Mouse (Mus musculus): ENCODE data around the gene Macf1. TPM values are rescaled to one million over a fixed set of nuclear protein-coding genes. Genes with fewer than 3 reads are reported as not detected.

The Macf1 gene
- polyA plus RNA-seq, 1 experiment from 2014 or later, result 80.2 TPM

- 0 out of 2 replicates have a peak, but pooled peaks cover 4% of the 10 kb centered on the region for H3K4me1 ChIP-seq
- H3K9ac ChIP-seq, result no peak overlapping the region
- no peak for ATAC-seq (ENCODE audit: low FRiP score)
- H3K4me3 ChIP-seq, result no peak overlapping the region
- H3K27me3 ChIP-seq, result no peaks in the 10 kb centered on the region
- no peak overlapping the region for H3K27ac ChIP-seq
- WGBS, result 83% methylated on average over 7 of the region's 7 CpGs
- H3K36me3 ChIP-seq, result 0 out of 2 replicates have a peak, but pooled peaks cover 5% of the 10 kb centered on the region
- no peak overlapping the region for H3K4me2 ChIP-seq (replicated peaks)
- H3K9me3 ChIP-seq (replicated peaks), result no peaks in the 10 kb centered on the region
Measured at GRCm38 (mm10) chr4:123311845-123312244, 372.3 kb downstream of the Macf1 start.

GRCm38 (mm10) chr4:123308292-123308691, 375.9 kb downstream of the Macf1 start:
- Histone ChIP-seq H3K9me3 (replicated peaks) (no peaks in the 10 kb centered on the region), H3K4me1 (no peaks in the 10 kb centered on the region), H3K4me2 (replicated peaks) (no peak overlapping the region), H3K27ac (no peak overlapping the region), H3K27me3 (no peaks in the 10 kb centered on the region), H3K36me3 (peaks cover 20% of the 10 kb centered on the region), H3K4me3 (no peak overlapping the region), H3K9ac (no peak overlapping the region)
- 68% methylated on average over 3 of the region's 3 CpGs for WGBS
- ATAC-seq (ENCODE audit: low FRiP score), result no peak

DNA sequence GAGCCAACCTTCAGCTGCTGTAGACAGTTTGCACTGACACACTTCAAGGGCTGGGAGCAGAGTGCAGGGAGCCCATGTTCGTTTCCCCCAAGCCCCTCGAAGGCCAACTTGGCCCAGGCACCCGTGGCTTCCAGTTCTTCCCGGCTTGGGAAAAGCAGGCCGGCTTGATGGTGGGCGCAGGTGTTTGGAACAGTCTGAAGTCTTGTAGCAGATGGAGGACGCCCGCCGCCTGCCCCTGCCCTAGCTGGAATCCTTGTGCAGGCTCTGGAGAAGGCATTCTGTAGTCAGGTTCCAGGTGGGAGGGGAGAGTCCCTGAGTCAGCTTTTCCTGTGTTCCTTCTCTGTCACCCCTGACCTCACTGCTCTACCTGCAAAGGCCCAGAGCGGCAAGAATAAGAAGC, 377.2 kb downstream of the Macf1 start:
- Histone ChIP-seq H3K27ac (no peak overlapping the region), H3K9ac (no peak overlapping the region), H3K4me3 (no peak overlapping the region), H3K36me3 (peaks cover 33% of the 10 kb centered on the region), H3K9me3 (replicated peaks) (no peaks in the 10 kb centered on the region), H3K4me2 (replicated peaks) (no peak overlapping the region), H3K4me1 (no peaks in the 10 kb centered on the region), H3K27me3 (no peaks in the 10 kb centered on the region)
- 92% methylated on average over 10 of the region's 10 CpGs for WGBS
- ATAC-seq (ENCODE audit: low FRiP score), result no peak

GRCm38 (mm10) chr4:123305789-123306188, 378.4 kb downstream of the Macf1 start:
- Histone ChIP-seq H3K27ac (no peak overlapping the region), H3K4me1 (no peaks in the 10 kb centered on the region), H3K9me3 (replicated peaks) (no peaks in the 10 kb centered on the region), H3K4me2 (replicated peaks) (no peak overlapping the region), H3K4me3 (no peak overlapping the region), H3K27me3 (no peaks in the 10 kb centered on the region), H3K9ac (no peak overlapping the region), H3K36me3 (peaks cover 38% of the 10 kb centered on the region)
- ATAC-seq (ENCODE audit: low FRiP score), result 0 out of 2 replicates have a peak, but pooled peaks have one; percentile 19
- WGBS, result 46% methylated on average over 3 of the region's 3 CpGs

Small RNAs within 50 kb of the gene (microRNA-seq; reads per million reads assigned to microRNA genes)
- not detected for gene Mir6398

Other genes starting within 250 kb of the Macf1 start
- gene Ndufs5, start 33.8 kb upstream of the Macf1 start, polyA plus RNA-seq (2016; fragmentation: Nextera tagmentation; extraction: Ambion mirVana), result 324 and 347 TPM in 2 replicates
- 94.3 and 99.3 TPM in 2 replicates for gene Akirin1, start 66.0 kb upstream of the Macf1 start, polyA plus RNA-seq (2016; fragmentation: Nextera tagmentation; extraction: Ambion mirVana)
- gene Rhbdl2, start 103.5 kb upstream of the Macf1 start, polyA plus RNA-seq (2016; fragmentation: Nextera tagmentation; extraction: Ambion mirVana), result 0.40 and 0.77 TPM in 2 replicates
- 0.18 TPM in 1 of 2 replicates, not detected in the other for gene 4933427I04Rik, start 175.3 kb upstream of the Macf1 start, polyA plus RNA-seq (2016; fragmentation: Nextera tagmentation; extraction: Ambion mirVana)
- 48.9 and 56.1 TPM in 2 replicates for gene Mycbp, start 220.5 kb upstream of the Macf1 start, polyA plus RNA-seq (2016; fragmentation: Nextera tagmentation; extraction: Ambion mirVana)
- 63.3 and 69.0 TPM in 2 replicates for gene Rragc, start 233.1 kb upstream of the Macf1 start, polyA plus RNA-seq (2016; fragmentation: Nextera tagmentation; extraction: Ambion mirVana)
- not detected in 2 replicates for gene 4930535I16Rik, start 233.7 kb upstream of the Macf1 start, polyA plus RNA-seq (2016; fragmentation: Nextera tagmentation; extraction: Ambion mirVana)